Mouse (Mus musculus) bone marrow macrophage, adult 2 months (primary cell): ENCODE measurements at regions not wholly inside any gene's neighbourhood (a gene's known extent, or its start where the extent isn't known, plus 50 kb on each side); places are given as distances from the start of the nearest gene placed in this dataset.

Experiments
- CTCF ChIP-seq: IDR thresholded peaks from 2 replicates; pipeline ENCODE4 v1.5.1; 2012; ENCODE audit warnings: low read depth, mild to moderate bottlenecking, low read length, moderate library complexity
- POLR2A ChIP-seq: IDR thresholded peaks from 2 replicates; pipeline ENCODE4 v1.6.1; 2012; ENCODE audit warnings: mild to moderate bottlenecking, low read depth, low read length, borderline replicate concordance

DNA sequence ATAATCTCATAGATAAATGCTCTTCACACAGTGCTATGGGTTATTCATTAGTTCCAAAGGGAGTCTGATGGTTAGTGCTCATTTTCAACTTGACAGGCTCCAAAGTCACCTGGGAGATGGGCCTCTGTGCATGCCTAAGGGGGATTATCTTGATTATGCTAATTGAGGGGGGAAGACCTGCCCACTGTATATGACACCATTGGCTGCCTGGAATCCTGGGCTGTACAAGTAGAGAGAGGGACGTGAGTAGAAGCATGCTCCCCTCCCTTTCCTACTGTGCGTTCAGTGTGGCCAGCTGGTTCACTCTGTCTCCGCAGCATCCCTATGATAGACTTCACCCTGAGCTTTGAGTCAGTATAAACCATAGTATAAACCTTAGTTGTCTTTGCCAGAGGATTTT is 300.8 kb downstream of the Gpat3 start:
- TF ChIP-seq POLR2A (no peak), CTCF (no peak)
